Mouse (Mus musculus): ENCODE results near the gene 6430548M08Rik.

6430548M08Rik gene

DNA sequence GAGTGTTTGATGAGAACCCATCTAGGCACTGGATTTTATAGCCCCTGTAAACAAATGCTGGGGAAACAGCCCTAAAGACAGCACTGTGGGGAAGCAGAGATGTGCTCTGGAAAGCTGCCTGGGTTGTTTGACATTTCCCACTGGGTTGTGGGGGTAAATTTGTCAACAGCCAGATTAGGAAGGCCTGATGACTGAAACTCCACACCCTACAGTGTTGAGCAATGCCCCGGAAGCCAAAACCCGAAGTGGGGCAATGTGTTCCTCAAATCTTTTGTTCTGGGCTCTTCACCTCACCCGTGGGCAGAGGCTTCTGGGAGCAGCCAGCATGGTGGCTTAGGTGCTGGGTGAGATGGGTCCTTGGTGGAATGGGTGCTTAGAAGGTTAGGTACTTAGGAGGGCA lies 4.8 kb upstream of the 6430548M08Rik start:
- DNase-seq (ENCODE audit: low read depth): peak; percentile 56

DNA sequence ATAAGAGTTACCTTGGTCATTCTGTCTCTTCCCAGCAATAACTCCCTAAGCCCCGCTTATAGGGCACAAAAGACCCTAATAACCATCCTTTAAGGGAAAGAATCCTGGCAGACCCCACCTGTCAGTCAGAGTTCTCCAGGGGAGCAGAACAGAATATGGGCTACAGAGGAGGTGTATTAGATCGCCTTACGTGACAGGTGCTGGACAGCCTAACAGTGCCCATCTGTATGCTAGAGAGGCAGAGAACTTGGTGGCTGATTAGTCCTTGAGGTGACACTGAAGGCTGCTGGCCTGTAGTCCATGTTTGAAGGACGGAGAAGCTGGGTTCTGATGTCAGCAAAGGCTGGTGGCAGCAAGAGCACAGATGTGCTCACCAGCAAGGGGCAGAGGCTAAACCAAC lies 3.0 kb upstream of the 6430548M08Rik start:
- DNase-seq (ENCODE audit: low read depth): no peak

DNA sequence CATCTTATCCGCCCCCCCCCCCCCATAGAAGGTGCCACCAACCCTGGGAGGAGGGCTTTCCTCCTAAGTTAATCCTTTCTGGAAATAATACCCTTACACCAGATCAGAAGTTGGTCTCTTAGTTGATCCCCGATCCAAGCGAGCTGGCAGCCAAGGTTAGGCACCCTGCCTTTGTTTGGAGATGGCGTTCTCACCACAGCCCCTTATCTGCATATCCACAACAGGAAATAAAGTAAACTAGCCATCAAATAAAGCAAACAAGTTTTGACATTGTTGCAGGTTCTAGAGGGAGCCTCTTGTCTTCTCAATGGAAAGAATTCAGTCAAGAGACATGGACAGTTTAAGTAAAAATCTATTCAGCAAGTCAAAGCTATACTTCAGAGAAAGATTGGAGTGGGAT lies 2.6 kb upstream of the 6430548M08Rik start:
- DNase-seq (ENCODE audit: low read depth): no peak

DNA sequence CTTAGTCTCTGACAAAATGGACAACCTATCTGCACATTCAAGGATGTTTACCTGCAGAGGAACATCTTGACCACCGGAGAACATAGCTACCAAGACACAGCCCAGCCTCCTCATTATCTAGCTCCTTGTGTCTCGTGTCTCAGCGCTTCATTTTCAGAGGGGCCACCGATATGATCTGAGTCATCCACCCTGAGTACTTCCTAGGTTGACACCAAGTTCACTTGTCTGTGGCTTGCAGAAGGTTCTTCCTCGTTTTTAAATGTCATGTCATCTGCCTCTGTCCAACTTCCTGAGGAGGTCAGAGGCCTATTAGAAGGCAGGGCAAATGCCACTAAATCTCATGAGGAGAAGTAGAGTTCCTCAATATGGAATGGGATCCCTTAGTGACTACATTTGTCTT lies 1.4 kb upstream of the 6430548M08Rik start:
- DNase-seq (ENCODE audit: low read depth): no peak

DNA sequence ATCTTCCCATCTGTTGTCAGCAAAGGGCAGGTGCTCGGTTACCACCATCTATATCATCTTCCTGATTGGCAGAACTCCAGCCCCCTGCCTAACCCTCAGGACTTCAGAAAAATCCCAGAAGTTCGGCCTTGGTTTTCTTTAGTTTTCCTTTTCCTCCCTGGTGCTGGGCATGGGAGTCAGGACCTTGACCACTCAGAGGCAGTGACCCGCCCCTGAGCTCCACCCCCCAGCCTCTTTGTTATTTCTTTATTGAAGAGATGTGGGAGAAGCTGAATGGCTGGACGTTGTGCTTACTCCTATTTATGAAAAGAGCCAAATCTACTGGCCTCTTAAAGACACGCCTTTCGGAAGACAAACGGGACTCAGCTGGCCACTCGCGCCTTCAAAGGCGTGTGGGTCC lies 646 bp upstream of the 6430548M08Rik start:
- DNase-seq (ENCODE audit: low read depth): no peak

DNA sequence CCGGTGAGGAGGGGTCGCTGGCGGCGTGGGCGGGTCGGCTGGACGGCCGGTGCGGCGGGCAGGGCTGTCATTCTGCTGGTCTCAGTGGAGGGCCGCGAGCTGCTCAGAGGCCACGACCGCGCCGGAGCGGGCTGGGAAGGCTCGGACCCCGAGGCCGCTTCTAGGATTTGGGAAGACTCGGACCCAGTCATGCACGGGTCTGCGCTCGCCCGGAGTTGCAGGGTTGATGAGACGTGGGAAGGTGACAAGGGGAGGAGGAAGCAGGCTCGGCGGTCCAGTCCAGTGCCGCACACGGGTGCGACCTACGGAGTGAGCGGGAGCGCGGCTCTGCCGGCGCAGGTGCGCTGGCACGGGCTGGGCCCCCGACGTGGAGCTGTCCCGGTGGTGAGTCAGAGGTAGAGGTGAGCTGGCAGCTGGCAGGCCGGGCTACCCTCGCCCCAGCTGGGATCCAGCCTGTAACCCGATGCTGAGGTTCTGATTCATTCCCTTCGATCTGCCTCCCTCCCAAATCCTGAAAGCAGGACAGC lies 426 bp downstream of the 6430548M08Rik start:
- DNase-seq (ENCODE audit: low read depth): no peak

DNA sequence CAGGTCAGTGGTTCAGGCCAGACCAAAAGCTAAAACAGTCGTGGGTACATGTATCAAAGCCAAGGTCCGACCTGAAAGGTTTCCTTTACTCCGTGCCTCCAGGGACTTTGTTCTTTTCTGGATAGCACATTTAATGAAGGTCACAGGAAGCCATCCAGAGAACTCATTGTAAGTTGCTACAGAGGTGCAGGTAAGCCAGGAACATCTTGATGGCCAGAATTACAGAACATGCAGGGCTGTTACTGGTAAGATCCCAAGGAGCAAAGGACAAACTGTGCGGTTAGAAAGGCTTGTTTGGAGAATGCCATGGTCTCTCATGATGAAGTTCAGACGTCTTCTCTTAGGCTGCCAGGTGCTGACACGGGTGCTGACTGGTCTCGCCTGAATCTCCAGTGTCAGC lies 2.6 kb downstream of the 6430548M08Rik start:
- DNase-seq (ENCODE audit: low read depth): no peak

DNA sequence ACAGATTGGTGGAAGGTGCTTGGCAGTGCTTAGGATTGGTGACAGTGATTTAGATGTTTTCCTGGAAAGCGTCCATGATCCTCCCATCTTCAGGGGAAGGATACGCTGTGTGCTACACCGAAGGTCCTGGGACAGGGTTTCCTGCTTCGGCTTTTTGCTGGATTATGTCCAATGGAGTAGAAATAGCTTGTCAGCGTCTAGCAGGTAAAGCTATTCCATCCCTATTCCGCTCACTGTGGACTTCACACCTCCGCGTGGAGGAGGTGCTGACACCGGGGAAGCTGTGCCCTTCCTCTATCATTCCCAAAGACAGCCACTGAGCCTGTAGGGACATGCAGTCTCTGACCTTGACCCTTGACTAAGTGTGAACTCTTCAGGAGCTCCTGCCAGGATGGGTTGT lies 4.2 kb downstream of the 6430548M08Rik start:
- DNase-seq (ENCODE audit: low read depth): no peak

DNA sequence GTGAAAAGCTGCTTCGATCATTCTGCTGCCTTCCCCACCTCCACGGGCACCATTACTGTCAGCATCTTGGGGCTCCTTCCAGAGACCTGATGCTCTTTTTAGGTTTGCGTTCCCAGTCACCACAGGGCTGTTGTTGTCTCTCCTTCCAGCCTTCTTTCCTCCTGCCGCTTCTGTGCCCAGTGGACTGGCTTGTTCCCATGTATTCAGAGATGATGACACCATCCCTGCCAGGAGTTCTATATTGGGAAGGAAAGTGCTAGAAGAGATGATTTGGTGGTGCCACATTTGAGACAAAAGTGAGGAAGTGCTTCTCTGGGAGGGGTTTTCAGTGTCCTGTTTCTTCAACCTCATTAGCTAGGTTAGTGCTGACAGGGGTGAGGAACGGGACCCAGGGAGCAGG lies 4.9 kb downstream of the 6430548M08Rik start:
- DNase-seq (ENCODE audit: low read depth): no peak

DNA sequence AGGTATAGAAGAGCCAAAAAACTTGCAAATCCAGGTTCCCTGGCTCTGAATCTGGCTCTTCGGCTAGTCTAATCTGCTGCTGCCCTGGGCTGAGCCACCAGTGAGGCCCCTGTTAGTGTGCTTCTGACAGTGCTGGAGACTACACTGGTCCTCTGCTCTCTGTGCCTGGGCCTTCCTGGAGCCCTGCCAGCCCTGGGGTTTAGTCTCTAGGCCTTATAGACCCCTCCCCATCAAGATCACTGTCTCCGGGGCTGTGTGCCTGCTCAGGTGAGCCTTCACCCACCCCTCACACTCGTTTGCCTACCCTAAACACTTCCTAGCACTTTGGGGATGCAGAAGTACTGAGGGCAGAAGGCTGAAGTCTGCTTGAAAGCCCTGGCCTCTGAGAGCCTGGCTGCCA lies 5.5 kb downstream of the 6430548M08Rik start:
- no peak for DNase-seq (ENCODE audit: low read depth)

DNA sequence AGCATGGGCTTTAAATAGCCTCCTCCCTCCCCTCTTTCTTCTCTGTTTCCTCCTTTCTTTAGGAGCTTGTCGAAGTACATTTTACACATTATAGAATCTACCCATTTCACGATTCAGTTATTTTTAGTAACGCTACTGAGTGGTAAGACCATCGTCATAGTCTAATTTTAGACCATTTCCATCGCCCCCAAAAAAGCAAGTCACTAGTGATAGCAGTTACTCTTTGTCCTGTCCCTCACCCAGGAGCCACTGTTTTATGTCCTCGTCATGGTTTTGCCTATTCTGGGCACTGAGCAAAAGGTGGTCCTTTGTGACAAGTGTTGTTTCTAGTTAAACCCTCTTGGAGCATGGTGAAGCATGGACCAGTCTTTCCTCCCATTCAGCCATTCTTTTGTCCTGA lies 6.0 kb downstream of the 6430548M08Rik start:
- no peak for DNase-seq (ENCODE audit: low read depth)

DNA sequence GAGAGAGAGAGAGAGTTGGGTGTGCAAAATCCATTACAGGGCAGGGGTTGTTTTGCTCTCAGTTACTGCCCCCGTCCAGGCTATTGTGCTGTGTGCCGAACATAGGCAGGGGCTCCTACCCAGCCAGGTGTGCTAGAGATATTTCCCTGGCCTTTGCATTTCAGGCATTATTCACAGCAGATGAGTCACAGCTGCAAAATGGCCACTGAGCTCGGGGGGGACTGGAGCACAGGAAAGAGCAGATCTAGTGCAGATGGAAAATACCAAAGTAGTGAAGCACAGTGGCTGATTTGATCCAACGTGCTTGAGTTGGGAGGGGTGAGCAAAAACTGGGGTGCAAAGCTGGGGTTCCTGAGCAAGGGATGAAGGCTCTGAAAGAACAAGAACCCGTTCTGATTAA lies 7.0 kb downstream of the 6430548M08Rik start:
- no peak for DNase-seq (ENCODE audit: low read depth)

DNA sequence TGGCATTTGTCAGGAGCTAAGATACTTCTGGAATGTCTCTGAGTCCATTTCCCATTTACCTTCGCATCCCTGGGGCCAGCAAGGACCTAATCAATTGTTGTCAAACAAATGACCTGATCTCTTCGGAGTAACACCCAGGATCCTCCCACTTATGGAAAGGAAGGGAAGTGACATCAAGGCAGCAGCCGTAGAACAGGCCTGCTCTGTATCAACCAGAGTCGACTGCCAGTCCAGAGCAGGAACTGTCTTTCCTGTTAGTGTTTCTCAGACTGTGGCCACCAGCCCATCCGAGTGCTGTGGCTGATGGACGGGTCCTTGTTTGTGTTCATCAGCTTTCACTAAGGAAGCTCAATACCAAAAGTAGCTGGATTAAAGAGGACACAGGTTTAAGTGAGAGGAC lies 10.3 kb downstream of the 6430548M08Rik start:
- DNase-seq (ENCODE audit: low read depth): no peak

DNA sequence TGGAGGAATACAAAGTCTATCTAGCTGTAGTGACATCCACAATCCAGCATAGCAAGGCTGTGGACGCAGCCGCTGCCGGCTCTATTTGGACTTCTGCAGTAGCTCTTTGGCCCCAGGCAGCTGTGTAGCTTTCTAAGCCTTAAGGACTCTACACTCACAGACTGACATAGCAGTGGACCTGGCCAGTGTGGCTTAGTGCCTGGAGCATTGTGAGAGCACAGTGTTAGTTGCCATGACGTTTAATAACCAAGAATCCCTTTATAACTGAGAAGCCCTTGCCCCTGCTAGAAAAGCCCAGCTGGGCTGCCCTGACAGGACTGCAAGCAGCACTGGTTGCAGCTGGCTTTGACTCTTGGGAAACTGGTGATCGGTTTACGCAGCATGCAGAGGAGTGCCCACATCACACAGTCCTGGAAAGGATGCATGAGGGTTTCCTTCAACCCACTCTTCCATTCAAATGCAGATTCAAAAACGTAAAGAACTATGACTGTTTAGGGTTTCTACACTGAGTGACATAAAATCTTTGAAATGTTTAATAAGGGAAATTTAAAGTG lies 11.0 kb downstream of the 6430548M08Rik start:
- DNase-seq (ENCODE audit: low read depth): no peak

DNA sequence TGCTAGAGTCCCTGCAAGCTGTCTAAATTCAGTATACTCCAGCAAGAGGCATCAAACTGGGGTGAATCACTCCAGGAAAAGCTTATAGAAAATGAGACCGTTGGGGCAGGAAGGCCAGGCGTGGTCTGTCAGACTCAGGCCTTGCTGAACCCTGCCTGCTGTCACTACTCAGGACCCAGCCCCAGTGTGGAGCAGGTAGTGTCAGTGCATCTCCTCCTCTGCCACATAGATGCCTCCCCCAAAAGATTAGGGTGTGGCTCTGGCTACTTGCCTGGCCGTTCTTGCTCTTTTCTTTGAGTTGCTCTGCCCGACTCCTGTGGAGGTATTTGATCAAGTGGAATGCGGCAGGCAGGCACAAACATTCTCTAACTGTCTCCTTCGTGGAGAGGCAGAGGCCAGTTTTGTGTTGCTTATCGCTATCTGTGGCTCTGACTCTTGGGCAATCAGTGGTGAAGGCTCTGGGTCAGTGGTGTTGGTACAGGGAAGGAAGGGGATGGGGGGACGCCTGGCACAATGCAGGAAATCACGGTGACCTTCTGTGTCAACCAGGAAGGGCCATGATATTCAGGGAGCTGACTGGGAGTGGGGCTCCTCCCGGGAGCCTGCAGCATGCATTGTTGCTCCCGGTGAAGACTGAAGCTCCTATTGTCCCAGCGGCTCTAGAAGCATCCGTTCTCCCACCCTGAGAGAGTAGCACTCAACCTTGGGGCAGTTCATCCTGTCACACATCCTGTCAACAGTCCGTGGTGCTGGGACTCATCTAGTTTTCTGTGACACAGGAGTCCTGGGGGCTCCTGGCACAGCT lies 12.6 kb downstream of the 6430548M08Rik start:
- DNase-seq (ENCODE audit: low read depth): no peak

DNA sequence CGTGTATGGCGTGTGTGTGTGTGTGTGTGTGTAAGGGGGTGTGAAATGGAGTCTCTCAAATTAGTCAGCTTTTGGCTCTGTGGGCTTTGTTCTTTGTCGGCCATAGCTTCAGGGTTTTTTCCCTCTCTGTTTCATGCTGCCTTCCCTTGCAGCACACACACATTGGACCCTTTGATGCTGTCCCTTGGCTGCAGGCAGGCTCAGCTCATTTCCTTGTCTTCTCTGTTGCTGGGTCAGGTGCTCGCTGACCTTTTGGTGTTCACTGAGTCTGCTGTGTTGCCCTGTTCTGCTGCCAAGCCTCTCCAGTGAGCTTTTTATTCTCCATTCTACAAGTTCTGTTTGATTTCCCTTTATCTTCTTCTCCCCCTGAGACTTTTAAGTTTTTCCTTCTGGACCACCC lies 15.6 kb downstream of the 6430548M08Rik start:
- no peak for DNase-seq (ENCODE audit: low read depth)

DNA sequence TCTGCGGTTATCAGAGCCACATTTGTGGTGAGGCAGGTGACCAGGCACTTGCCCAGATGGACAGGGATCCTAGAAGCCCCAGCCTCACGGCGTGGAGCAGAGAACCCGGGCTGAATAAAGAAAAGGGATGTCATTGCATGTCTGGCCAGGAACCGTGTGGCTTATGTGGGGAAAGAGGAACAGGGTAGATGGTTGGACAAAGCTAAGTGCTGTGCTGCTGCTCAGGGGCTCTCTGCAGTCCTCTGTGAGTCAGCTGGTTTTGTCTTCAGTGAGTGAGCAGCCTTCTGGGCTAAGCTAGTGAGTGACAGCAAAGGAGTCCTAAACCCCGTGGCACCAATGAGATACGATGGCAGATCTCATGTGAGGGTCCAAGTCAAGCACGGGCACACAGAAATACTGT lies 17.2 kb downstream of the 6430548M08Rik start:
- no peak for DNase-seq (ENCODE audit: low read depth)

DNA sequence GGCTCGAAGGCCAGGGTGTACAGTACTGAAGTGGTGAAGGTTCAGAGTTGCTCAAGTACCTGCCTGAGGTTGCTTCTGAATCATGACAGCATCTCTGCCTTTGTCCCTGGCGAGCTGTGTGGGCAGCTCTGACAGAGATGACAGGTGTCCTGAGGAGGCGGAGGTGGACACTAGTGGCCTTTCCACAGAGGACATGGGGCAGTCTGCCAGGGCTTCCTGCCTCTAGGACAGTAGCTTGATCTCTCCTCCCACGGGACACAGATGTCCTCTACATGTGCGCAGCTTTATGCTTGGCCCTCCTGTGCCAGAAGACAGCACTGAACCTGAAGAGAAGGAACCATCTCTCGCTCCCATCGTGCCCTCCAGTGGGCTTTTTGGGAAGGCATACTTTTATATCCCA lies 19.2 kb downstream of the 6430548M08Rik start:
- no peak for DNase-seq (ENCODE audit: low read depth)

DNA sequence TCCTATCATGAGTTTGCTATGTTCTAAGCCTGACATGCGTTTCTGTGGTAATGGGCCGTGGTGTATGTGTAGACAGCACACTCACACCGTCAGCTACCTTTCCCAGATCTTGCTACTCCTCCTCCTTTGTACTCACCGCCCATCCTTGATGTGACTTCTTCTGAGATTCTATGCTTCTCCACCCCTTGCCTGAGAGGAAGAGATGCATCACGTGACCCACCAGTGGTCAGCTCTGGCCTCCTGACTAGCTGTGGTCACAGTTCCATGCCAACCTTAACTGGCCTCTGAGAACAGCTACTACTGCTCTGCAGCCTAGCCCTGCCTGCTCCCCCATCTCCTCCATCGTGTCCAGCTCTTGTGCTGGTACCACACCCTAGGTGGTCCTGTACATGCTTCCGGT lies 21.7 kb downstream of the 6430548M08Rik start:
- DNase-seq (ENCODE audit: low read depth): no peak

DNA sequence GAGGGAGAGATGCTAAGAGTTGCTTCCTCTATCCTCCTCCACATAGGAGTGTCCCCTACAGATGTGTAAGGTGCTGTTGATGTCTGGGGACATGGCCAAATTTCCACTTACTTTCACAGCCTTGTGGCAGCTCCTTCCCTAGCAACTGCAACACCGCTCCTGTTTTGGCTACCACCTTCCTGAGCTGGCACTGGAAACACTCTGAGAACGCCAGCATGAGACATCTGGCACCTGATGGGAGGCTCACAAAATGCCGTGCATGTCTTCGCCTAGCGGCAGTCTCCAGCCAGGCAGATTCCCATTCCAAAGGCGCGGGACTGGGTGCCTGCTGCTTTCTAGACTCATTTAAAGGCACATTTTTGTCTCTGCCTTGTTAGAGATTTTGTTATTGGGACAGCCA lies 22.7 kb downstream of the 6430548M08Rik start:
- DNase-seq (ENCODE audit: low read depth): no peak

DNA sequence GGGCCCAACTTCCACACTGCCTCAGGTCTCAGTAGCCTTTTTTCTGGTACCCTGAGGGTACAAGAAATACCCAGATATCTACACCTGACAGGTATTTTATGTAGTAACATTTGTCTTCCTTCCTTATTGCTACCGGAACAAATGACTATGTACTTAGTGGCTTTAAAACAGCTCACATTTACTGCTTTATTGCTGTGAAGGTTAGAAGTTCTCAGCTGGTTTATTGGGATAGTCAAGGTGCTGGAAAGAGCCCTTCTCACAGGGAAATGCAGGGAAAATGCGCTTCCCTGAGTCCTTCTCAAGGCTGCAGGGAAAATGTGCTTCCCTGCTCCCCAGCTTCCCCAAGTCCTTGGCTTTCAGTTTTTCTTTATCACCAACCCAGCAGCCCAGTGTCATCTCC lies 25.0 kb downstream of the 6430548M08Rik start:
- DNase-seq (ENCODE audit: low read depth): no peak

DNA sequence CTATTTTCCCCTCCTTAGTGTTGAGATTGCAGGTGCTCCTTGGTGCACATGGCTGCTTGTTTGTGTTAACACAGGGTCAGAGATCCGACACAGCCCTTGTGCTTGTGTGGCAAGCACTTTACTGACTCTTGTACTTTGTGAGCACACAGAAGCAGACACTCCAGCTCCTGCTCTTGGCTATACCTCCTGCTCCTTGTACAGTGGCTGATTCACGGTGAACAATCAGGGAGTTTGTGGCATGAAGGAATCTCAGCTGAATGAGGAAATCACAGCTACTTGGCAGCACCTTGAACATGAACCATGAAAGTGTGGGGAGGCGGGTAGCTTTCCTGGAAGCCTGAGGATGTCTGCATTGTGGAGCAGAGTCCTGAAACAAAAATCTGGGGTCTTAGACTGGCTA lies 26.8 kb downstream of the 6430548M08Rik start:
- DNase-seq (ENCODE audit: low read depth): no peak

DNA sequence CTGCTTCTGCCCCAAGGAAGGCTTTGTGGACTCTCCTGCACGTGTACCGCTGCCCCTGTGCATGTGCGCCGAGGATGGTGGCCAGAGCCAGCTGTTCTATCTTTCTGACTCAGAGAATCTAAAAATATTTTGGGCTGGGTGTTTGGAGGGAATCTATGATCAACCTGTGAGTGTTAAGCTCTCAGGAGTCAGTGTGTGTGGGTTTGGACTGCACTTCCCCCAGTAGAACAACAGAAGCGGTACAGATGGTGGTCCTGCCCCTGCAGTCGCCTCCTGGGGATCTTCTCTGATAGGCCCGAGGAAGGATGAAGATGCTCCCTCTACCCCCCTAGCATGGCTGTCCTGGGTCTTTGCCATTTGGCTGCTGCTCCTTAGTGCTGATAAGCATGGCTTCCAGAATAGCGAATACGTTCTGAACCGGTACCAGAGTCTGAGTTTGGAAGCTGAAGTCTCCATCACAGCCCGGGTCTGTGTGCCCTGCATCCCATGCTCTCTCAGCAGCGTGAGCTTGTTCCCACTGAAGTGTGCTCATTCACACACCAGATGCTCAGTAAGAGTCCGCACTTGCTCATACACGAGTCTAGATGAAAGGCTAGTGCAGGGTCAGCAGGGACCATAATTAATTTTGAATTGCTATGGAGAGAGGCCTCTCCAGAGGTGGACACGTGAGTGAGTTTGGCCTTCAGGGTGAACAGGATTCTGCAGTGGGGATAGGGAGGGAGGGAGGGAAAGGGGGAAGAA lies 30.1 kb downstream of the 6430548M08Rik start:
- no peak for DNase-seq (ENCODE audit: low read depth)
